Mouse (Mus musculus) E14TG2a.4 (cell line): ENCODE measurements at regions not wholly inside any gene's neighbourhood (a gene's known extent, or its start where the extent isn't known, plus 50 kb on each side); places are given as distances from the start of the nearest gene placed in this dataset.

Source experiments
- H3K27me3 ChIP-seq: 2 replicates; pipeline ENCODE4 v1.6.1; 2014; ENCODE audit warnings: low read length, control low read depth; ENCODE audit not compliant: insufficient read depth
- H3K36me3 ChIP-seq: 2 replicates; pipeline ENCODE4 v1.6.1; 2014; ENCODE audit warnings: low read length, control low read depth; ENCODE audit not compliant: insufficient read depth
- H3K4me1 ChIP-seq: replicated peaks from 2 replicates; pipeline ENCODE4 v1.6.1; 2014; ENCODE audit warnings: low read depth, low read length, control low read depth
- H3K4me3 ChIP-seq: replicated peaks from 2 replicates; pipeline ENCODE4 v1.5.1; 2014; ENCODE audit warnings: mild to moderate bottlenecking, low read length
- H3K9me3 ChIP-seq: 2 replicates; pipeline ENCODE4 v1.6.1; 2014; ENCODE audit warnings: low read length, control low read depth
- CTCF ChIP-seq: conservative IDR thresholded peaks from 2 replicates; pipeline ENCODE4 v1.5.1; 2014; ENCODE audit warnings: low read length
- NANOG ChIP-seq: IDR thresholded peaks from 2 replicates; pipeline ENCODE4 v1.6.1; 2014; ENCODE audit warnings: borderline replicate concordance, low read length, mixed read lengths
- POU5F1 ChIP-seq: IDR thresholded peaks from 2 replicates; pipeline ENCODE4 v1.6.1; 2014; ENCODE audit warnings: low read length, borderline replicate concordance

DNA sequence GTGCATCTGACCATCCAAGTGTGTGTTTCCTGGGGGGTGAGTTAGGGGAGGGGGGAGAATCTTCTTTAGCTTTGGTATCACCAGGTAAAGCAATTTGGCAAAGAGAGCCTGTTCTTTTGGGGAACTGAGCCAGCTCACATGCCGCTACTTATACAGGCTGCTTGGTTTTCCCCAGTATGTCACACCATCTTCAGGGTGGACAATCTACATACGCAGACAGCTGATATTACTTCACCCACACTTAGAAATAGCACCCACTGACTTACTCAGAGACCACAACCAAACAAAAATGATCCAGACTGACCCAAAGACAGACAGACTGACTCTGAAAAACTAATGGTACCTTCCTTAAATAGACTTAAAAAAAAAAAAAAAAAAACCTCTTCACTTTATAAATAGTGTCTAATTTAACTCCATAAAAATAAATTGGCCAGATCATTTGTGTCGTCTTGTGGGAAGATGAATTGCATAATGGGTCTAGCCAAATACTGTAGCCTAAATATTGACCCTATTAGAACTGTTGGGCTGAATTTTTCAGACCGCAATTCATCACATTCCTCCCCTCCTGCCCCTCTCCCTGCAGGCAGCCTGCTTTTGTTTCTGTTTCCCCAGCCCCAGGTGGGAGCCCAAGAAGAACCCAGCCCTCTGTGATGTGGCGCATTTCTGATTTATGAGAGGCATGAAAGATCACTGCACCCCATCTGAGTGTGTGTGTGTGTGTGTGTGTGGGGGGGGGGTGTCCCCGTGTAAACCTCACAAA, 79.0 kb downstream of the Gm10260 start:
- no peak for TF ChIP-seq NANOG
- no peak for TF ChIP-seq POU5F1
- TF ChIP-seq CTCF, result no peak
- peaks cover 32% of the 10 kb centered on the region for H3K36me3 ChIP-seq
- H3K4me1 ChIP-seq, result peaks cover 39% of the 10 kb centered on the region

DNA sequence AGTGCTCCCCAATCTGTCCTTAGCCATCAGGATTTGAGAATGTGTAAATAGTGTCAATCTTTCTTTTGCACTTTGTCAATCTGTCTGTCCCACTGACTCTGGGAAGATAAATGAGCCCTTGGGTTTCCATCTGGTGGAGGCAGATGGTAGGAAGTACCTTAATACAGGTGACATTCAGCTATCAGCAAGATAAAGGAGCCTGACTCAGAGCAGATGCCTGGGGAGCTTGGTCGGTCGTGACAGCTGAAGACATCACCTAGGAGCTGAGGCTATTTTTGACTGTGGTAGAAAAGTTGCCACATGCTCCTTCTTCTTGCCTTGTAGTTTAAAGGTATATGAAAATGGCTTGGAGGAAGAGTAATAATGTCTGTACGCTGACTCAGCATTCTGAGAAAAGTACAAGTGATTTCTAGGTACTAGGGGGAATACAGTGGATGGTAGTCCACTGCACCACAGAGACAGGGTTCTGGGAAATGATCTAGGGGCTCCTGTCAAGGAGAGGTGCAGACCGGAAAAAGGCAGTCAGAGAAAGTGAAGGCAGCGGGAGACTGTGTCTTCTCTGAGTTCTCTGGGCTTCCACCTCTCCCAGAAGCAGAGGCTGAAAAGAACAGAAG, 80.0 kb downstream of the Gm10260 start:
- TF ChIP-seq POU5F1 (no peak), CTCF (no peak), NANOG (no peak)
- peaks cover 39% of the 10 kb centered on the region for H3K4me1 ChIP-seq
- H3K4me3 ChIP-seq, result no peak overlapping the region
- H3K36me3 ChIP-seq, result peaks cover 24% of the 10 kb centered on the region
- H3K9me3 ChIP-seq, result no peaks in the 10 kb centered on the region
- no peaks in the 10 kb centered on the region for H3K27me3 ChIP-seq

More for the DNA sequence above, 79.0 kb downstream of the Gm10260 start:
- H3K9me3 ChIP-seq, result no peaks in the 10 kb centered on the region; the same call in 1 of the 2 replicates
- no peaks in the 10 kb centered on the region for H3K27me3 ChIP-seq
- H3K4me3 ChIP-seq, result no peak overlapping the region

DNA sequence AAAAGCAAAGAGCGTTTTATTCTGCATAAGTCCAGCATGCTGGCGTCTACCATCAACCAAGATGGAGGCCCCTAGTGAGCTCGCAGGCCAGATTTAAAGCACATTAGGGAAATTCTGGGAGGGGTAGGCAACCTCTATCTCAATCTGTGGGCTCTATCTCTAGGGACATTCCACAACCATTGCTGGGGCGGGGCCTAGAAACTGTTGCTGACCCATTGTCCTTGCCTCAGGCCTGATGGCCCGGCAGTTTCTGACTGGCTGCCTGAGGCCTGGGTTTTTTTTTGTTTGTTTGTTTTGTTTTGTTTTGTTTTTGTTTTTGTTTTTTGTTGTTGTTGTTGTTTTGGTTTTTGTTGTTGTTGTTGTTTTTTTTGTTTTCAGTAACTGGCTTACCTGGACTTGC, 81.4 kb downstream of the Gm10260 start:
- TF ChIP-seq NANOG, result no peak
- TF ChIP-seq POU5F1, result no peak
- TF ChIP-seq CTCF, result no peak
- Histone ChIP-seq H3K4me1 (peaks cover 39% of the 10 kb centered on the region), H3K9me3 (no peaks in the 10 kb centered on the region), H3K4me3 (no peak overlapping the region), H3K27me3 (no peaks in the 10 kb centered on the region), H3K36me3 (peaks cover 16% of the 10 kb centered on the region; the same call in 1 of the 2 replicates)

DNA sequence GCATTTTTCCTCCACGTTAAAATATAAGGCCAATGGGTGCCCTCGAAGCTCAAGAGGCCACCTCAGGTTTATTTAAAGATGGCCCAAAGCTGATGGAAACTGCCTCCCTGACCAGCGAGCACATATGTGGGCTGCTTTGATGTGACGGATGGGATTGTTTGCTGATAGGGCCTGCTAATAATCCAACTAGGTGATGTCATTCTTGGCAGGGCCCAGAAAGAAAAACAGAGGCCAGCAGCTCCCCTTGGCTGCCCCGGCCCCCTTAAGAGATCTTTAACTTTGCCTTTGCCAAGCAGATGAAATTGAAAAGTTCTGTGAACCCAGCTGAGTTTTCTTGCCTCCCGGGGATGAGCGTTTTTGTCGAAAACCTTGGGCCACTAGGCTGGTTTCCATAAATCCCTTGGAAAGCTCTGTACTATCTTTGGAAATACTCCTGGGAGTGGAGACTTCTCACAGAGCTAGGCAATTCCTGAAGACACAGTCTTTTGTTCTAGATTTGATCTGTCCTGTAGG, 83.8 kb downstream of the Gm10260 start:
- no peak for TF ChIP-seq POU5F1
- no peak for TF ChIP-seq NANOG
- TF ChIP-seq CTCF, result no peak
- Histone ChIP-seq H3K9me3 (no peaks in the 10 kb centered on the region), H3K36me3 (peaks cover 14% of the 10 kb centered on the region), H3K27me3 (no peaks in the 10 kb centered on the region), H3K4me3 (no peak overlapping the region), H3K4me1 (peaks cover 36% of the 10 kb centered on the region)

DNA sequence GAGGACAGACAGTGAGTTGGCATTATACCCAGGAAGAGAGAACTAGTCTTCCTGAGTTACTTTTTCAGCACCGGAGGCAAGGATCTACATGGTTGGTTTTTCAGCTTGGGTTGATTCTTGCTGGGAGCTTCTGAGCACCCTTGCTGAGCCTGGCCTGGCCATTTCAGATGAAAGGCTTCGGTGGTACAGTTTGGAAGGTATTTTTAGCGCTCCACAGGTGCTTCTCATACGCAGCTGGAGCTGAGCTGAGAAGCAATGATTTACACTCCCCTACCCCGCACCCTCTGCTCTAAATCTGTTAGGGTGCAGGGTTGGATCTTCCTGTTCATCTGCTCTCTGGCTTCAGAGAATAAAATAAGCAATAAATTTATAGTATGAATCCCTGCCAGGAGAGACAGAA, 87.3 kb downstream of the Gm10260 start:
- H3K4me1 ChIP-seq, result peaks cover 5% of the 10 kb centered on the region; the same call in 1 of the 2 replicates
- H3K27me3 ChIP-seq, result no peaks in the 10 kb centered on the region
- peaks cover 20% of the 10 kb centered on the region for H3K36me3 ChIP-seq
- TF ChIP-seq POU5F1 (no peak), NANOG (no peak), CTCF (no peak)
- no peaks in the 10 kb centered on the region for H3K9me3 ChIP-seq
- H3K4me3 ChIP-seq, result no peak overlapping the region

DNA sequence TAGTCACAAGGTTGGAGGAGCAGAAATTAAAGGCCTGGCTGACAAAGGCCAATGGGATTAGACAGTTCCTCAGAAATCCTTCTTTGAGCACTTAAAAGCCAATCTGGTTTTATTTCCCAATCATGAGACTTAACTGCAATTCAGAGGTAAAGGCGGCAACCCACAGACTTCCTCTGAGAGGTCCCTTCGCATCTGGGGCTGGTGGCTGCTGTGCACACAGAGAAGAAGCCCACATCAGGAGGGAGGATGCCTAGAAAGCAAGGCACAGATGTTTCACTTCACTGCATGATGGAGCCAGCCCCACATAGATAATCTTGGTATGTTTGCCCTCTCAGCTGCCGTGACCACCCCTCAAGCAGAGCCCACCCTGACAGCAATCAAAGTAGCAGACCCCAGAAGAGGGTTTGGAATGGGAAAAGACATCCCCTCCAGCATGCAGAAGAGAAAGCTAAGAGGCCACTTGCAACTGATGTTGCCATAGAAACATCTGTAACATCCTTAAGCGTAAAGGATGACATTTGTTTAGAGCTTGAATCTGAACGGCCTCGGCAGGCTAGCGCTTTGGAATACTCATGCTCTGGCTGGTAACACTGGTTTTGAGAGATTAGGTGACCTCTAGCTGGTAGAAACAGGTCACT, 88.3 kb downstream of the Gm10260 start:
- Histone ChIP-seq H3K27me3 (no peaks in the 10 kb centered on the region), H3K9me3 (peaks cover 4% of the 10 kb centered on the region; the same call in 1 of the 2 replicates), H3K4me3 (no peak overlapping the region), H3K4me1 (peaks cover 5% of the 10 kb centered on the region; the same call in 1 of the 2 replicates), H3K36me3 (peaks cover 28% of the 10 kb centered on the region)
- TF ChIP-seq POU5F1, result no peak
- no peak for TF ChIP-seq NANOG
- no peak for TF ChIP-seq CTCF

DNA sequence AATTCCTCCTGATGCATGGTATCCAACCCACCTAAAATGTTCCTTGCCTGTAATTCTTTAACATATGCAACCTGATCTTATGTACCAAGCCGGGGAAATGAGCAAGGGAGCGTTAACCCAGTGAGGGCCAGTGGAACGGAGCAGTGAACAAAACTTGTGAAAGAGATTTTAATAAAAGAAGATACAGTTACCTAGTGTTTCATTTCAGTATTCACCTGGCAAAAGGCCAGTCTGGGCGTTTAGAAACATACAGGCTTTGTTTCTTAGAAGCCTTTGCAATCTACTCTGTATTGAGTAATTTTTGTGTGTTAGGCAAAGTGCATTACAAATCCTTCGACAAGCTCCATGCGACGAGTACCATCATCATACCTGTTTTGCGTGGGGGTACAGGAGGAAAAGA, 91.1 kb downstream of the Gm10260 start:
- Histone ChIP-seq H3K9me3 (peaks cover 10% of the 10 kb centered on the region; the same call in 1 of the 2 replicates), H3K4me1 (no peaks in the 10 kb centered on the region), H3K27me3 (no peaks in the 10 kb centered on the region), H3K36me3 (peaks cover 28% of the 10 kb centered on the region), H3K4me3 (no peak overlapping the region)
- TF ChIP-seq NANOG, result no peak
- no peak for TF ChIP-seq POU5F1
- no peak for TF ChIP-seq CTCF

DNA sequence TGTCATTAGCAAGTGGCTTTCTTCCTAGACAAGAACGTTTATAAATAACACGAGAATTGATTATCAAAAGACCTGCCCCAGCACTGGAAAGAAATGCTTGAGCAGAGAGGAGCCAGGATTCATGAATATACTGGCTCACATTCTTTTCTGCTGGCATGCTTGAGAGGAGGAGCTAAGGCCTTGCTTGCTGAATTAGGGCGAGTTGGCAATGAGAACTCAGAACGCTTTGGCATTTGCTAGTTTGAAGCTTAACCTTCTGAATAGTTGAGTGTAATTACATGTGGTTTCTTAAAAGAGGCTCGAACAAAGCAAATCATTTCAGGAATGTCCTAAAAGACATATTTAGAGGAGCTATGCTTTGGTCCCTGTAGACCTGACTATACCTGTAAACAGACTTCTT, 91.5 kb downstream of the Gm10260 start:
- H3K4me1 ChIP-seq, result no peaks in the 10 kb centered on the region
- TF ChIP-seq POU5F1 (no peak), CTCF (no peak), NANOG (no peak)
- peaks cover 28% of the 10 kb centered on the region for H3K36me3 ChIP-seq
- H3K27me3 ChIP-seq, result no peaks in the 10 kb centered on the region
- H3K4me3 ChIP-seq, result no peak overlapping the region
- H3K9me3 ChIP-seq, result peaks cover 10% of the 10 kb centered on the region; the same call in 1 of the 2 replicates
